Mouse (Mus musculus) embryonic facial prominence, embryonic 14.5 days (tissue): ENCODE measurements around the gene Trmt112. TPM values are rescaled to one million over a fixed set of nuclear protein-coding genes. Genes with fewer than 3 reads are reported as not detected.
A peak's percentile ranks its signal among the peaks of the same experiment; 100 is the strongest.

Source experiments
- ATAC-seq: fragments of 200-750 bp; cut with Nextera tagmentation; 2 replicates; pipeline ENCODE4 v1.8.0; 2017; ENCODE audit warnings: low read depth, moderate number of reproducible peaks, moderate TSS enrichment
- DNase-seq: peaks from one replicate; pipeline ENCODE4 v3.0.0-alpha.2; 2015; ENCODE audit warnings: low spot score
- H3K27ac ChIP-seq: fragments of 300-500 bp; sonication (generic); replicated peaks from 2 replicates; pipeline ENCODE4 v1.5.1; 2014; ENCODE audit warnings: low read depth, mild to moderate bottlenecking, low read length, moderate library complexity
- H3K27me3 ChIP-seq: fragments of 300-500 bp; sonication (generic); replicated peaks from 2 replicates; pipeline ENCODE4 v1.6.1; 2014; ENCODE audit warnings: low read length; ENCODE audit not compliant: control insufficient read depth, insufficient read depth
- H3K36me3 ChIP-seq: fragments of 300-500 bp; sonication (generic); 2 replicates; pipeline ENCODE4 v1.6.1; 2014; ENCODE audit warnings: low read length, mixed read lengths; ENCODE audit not compliant: control insufficient read depth, insufficient read depth
- H3K4me1 ChIP-seq: fragments of 300-500 bp; sonication (generic); 2 replicates; pipeline ENCODE4 v1.6.1; 2014; ENCODE audit warnings: antibody characterized with exemption, low read length; ENCODE audit not compliant: control insufficient read depth, insufficient read depth
- H3K4me2 ChIP-seq: fragments of 300-500 bp; sonication (generic); 2 replicates; pipeline ENCODE4 v1.6.1; 2014; ENCODE audit warnings: low read depth, mild to moderate bottlenecking, low read length, moderate library complexity, mixed read lengths
- H3K4me3 ChIP-seq: fragments of 300-500 bp; sonication (generic); 2 replicates; pipeline ENCODE4 v1.5.1; 2014; ENCODE audit warnings: low read depth, mild to moderate bottlenecking, low read length
- H3K9ac ChIP-seq: fragments of 300-500 bp; sonication (generic); 2 replicates; pipeline ENCODE4 v1.6.1; 2014; ENCODE audit warnings: low read depth, mild to moderate bottlenecking, low read length, moderate library complexity, mixed read lengths
- H3K9me3 ChIP-seq: fragments of 300-500 bp; sonication (generic); 2 replicates; pipeline ENCODE4 v1.6.1; 2016; ENCODE audit warnings: low read length; ENCODE audit not compliant: control insufficient read depth
- WGBS: fragments of 180-500 bp; shearing (Covaris S2); extraction: QIAGEN DNeasy Blood & Tissue Kit; methylation state at CpG from one replicate; pipeline ENCODE4 v1.1.7; 2014; 5-methylcytosine and 5-hydroxymethylcytosine counted together
- polyA plus RNA-seq: library from polyadenylated mRNA; unstranded; fragments of >200 nt; fragmentation: Nextera tagmentation; extraction: Ambion mirVana; gene quantifications from 2 replicates; pipeline ENCODE4 v1.2.1, GENCODE M21; 2014

Gene Trmt112
- polyA plus RNA-seq = 137 and 143 TPM in 2 replicates

DNA sequence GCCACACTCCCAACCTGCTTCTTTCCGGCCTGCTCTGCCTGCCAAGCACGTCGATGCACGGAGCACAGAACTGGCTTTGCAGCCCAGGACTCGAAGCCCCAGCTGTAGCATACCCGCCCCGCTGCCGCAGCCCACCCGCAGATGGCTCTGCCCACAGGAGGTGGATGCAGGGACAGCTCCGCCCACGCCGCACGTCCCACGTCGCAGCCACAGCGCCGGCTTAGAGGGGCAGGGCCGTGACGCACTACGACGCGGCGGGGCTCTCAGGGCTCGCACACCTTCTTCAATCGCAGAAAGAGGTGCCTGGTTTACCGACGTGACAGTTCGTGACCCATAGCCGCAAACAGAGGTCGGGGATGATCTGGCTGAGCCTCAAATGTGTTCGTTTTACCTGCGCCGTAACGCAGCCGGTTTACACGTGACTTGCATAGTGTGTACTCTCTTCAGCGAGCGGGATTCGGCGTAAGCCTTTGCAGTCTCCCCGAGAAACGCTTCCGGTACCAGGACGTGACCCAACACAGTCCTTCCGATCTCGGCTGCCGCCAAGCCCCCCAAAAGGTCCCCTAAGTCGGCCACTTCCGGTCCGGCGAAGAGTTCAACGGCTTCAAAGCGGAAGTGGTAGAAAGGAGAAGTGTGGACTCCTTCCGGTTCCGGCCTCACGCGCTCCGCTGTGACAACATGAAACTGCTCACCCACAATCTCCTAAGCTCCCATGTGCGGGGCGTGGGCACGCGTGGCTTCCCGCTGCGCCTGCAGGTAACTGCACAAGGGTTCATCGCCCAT is at the start of gene Trmt112, which contains the start of gene Prdx5:
Gene Trmt112 (plus strand): TSS at position 192 of the 783 bp plus-strand sequence.
Gene Prdx5 (minus strand): TSS at position 600 of the 783 bp plus-strand sequence.
- Histone ChIP-seq H3K4me3 (peak within 1 kb of the TSS; percentile 58), H3K4me2 (peak within 1 kb of the TSS; percentile 78), H3K27me3 (no peaks in the 10 kb centered on the region), H3K27ac (peak within 1 kb of the TSS; percentile 98), H3K9me3 (no peaks in the 10 kb centered on the region), H3K4me1 (peaks cover 14% of the 10 kb centered on the region; the same call in 1 of the 2 replicates), H3K36me3 (peaks cover 54% of the 10 kb centered on the region), H3K9ac (peak within 1 kb of the TSS; percentile 75)
- DNase-seq (peak; percentile 98), ATAC-seq (peak; percentile 95)
- under 1% methylated on average over 65 of the region's 65 CpGs for WGBS

- no peak overlapping the region for H3K27ac ChIP-seq
- no peak for DNase-seq
- WGBS = 80% methylated on average over 3 of the region's 3 CpGs
- no peak for ATAC-seq
- H3K9ac ChIP-seq = no peak overlapping the region
- no peak overlapping the region for H3K4me2 ChIP-seq
- H3K4me1 ChIP-seq = peaks cover 5% of the 10 kb centered on the region; the same call in 1 of the 2 replicates
- H3K36me3 ChIP-seq = no peaks in the 10 kb centered on the region
- 0 out of 2 replicates have a peak, but pooled peaks cover 4% of the 10 kb centered on the region for H3K27me3 ChIP-seq
- no peaks in the 10 kb centered on the region for H3K9me3 ChIP-seq
- H3K4me3 ChIP-seq = no peak overlapping the region
Measured at GRCm38 (mm10) chr19:6859971-6860370, 49.5 kb upstream of the Trmt112 start.

GRCm38 (mm10) chr19:6860706-6861105 is 48.8 kb upstream of the Trmt112 start:
- DNase-seq (no peak), ATAC-seq (no peak)
- WGBS = 77% methylated on average over 6 of the region's 6 CpGs
- 0 out of 2 replicates have a peak, but pooled peaks cover 2% of the 10 kb centered on the region for H3K27me3 ChIP-seq
- no peaks in the 10 kb centered on the region for H3K36me3 ChIP-seq
- H3K9me3 ChIP-seq = no peaks in the 10 kb centered on the region
- H3K9ac ChIP-seq = no peak overlapping the region
- no peaks in the 10 kb centered on the region for H3K4me1 ChIP-seq
- H3K27ac ChIP-seq = no peak overlapping the region
- H3K4me3 ChIP-seq = no peak overlapping the region
- H3K4me2 ChIP-seq = no peak overlapping the region

GRCm38 (mm10) chr19:6861451-6861850 is 48.0 kb upstream of the Trmt112 start:
- Histone ChIP-seq H3K9ac (no peak overlapping the region), H3K27ac (no peak overlapping the region), H3K27me3 (no peaks in the 10 kb centered on the region), H3K4me2 (no peak overlapping the region), H3K4me3 (no peak overlapping the region), H3K36me3 (no peaks in the 10 kb centered on the region), H3K4me1 (no peaks in the 10 kb centered on the region), H3K9me3 (no peaks in the 10 kb centered on the region)
- ATAC-seq (no peak), DNase-seq (no peak)
- whole genome bisulfite sequencing = 84% methylated on average over 4 of the region's 4 CpGs

DNA sequence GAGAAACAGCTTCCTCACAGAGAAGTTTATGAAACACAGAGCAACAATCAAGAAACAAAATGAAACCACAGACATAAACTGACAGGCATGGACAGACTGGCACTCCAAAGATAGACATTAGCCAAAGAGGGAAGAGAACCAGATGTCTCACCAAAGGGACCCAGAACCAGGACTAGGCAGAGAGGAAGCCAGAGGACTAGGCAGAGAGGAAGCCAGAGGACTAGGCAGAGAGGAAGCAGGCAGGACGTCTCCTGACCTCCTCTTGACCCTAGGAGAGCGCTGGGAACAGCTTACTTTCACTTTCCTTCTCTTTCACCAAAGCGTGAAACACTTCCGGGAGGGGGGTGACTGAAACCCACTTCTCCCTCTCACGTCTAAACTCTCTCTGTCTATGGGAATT is 40.1 kb upstream of the Trmt112 start:
- ATAC-seq (no peak), DNase-seq (peak; percentile 53)
- no peaks in the 10 kb centered on the region for H3K36me3 ChIP-seq
- H3K27me3 ChIP-seq = no peaks in the 10 kb centered on the region
- H3K27ac ChIP-seq = no peak overlapping the region
- WGBS = 3% methylated on average over 5 of the region's 5 CpGs
- H3K9ac ChIP-seq = no peak overlapping the region; the same call in 1 of the 2 replicates
- peak overlapping the region; percentile 40 for H3K4me2 ChIP-seq
- H3K4me3 ChIP-seq = peak overlapping the region; percentile 10; the same call in 1 of the 2 replicates
- 0 out of 2 replicates have a peak, but pooled peaks cover 4% of the 10 kb centered on the region for H3K4me1 ChIP-seq
- no peaks in the 10 kb centered on the region for H3K9me3 ChIP-seq

DNA sequence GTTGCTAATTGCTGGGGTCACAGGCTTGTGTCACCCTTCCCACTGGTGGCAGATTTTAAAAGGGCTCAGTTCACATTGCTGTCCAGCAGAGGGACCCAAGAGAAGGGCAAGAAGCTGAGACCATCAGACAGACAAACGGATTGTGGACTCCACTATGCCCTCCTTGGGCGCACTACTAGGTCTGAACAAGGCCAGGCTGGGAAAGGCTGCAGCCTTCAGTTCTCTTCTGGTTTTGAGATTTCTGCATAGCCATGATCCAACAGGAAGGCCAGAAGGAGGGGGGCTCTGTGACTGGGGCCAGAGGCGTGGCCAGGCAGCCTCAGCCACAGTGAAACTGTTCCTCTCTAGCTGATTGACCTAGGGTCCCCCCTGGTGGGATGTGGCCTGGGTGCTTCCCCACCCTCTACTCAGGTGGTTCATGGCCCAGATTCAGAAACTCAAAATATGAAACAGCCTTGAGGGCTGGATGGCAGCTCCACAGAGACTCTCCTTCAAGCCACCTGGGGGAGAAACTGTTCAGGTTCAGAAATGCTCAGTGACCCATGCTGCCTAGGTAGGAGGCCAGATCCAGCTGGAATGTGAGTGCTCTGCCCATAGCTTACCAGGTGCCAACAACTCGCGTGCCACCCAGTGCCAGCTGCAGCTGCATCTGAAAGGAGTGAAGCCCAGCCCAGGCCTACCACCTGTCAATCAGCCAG is 37.8 kb upstream of the Trmt112 start:
- 56% methylated on average over 5 of the region's 5 CpGs for WGBS
- no peak overlapping the region for H3K4me2 ChIP-seq
- no peaks in the 10 kb centered on the region for H3K27me3 ChIP-seq
- 0 out of 2 replicates have a peak, but pooled peaks cover 4% of the 10 kb centered on the region for H3K4me1 ChIP-seq
- H3K9me3 ChIP-seq = no peaks in the 10 kb centered on the region
- DNase-seq = no peak
- no peak overlapping the region for H3K9ac ChIP-seq
- no peaks in the 10 kb centered on the region for H3K36me3 ChIP-seq
- H3K27ac ChIP-seq = no peak overlapping the region
- no peak for ATAC-seq
- H3K4me3 ChIP-seq = no peak overlapping the region

GRCm38 (mm10) chr19:6872701-6873100 is 36.8 kb upstream of the Trmt112 start:
- Histone ChIP-seq H3K9me3 (no peaks in the 10 kb centered on the region), H3K27ac (no peak overlapping the region), H3K4me1 (0 out of 2 replicates have a peak, but pooled peaks cover 4% of the 10 kb centered on the region), H3K27me3 (no peaks in the 10 kb centered on the region), H3K36me3 (no peaks in the 10 kb centered on the region), H3K9ac (no peak overlapping the region), H3K4me3 (no peak overlapping the region), H3K4me2 (no peak overlapping the region)
- WGBS = 78% methylated on average over 3 of the region's 3 CpGs
- ATAC-seq (no peak), DNase-seq (no peak)

- Histone ChIP-seq H3K27me3 (no peaks in the 10 kb centered on the region), H3K4me3 (no peak overlapping the region), H3K27ac (no peak overlapping the region), H3K4me1 (0 out of 2 replicates have a peak, but pooled peaks cover 3% of the 10 kb centered on the region), H3K9me3 (no peaks in the 10 kb centered on the region), H3K4me2 (no peak overlapping the region), H3K36me3 (no peaks in the 10 kb centered on the region), H3K9ac (no peak overlapping the region)
- ATAC-seq (no peak), DNase-seq (no peak)
- WGBS = 72% methylated on average over 1 of the region's 1 CpGs
Measured at GRCm38 (mm10) chr19:6874257-6874656, 35.2 kb upstream of the Trmt112 start.
